Mouse (Mus musculus): ENCODE measurements around the gene Gm20388.

DNA sequence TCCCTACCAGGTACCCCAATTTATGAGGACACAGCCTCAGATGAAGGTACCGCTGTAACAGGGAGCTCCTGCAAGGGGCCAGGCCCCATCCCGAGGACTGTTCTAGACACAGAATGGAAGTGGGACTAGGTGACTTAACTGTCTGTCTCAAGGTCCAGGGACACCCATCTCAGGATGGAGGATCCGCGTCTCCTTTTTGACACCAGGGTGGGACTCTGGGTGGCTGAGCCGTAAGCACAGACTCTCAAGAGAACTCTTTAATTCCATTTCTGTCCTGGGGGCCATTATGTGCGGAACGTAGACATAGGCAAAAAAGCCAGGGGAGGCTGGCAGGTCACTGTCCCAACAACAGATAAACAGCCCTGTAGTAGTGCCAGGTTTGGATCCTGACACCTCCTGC, 2411.5 kb downstream of the Gm20388 start:
- no peak for TF ChIP-seq POLR2A (IDR thresholded peaks at IDR 0.05; ENCODE audit: borderline replicate concordance, control insufficient read depth, low read depth, low read length)
- TF ChIP-seq CTCF (IDR thresholded peaks at IDR 0.05; ENCODE audit: control insufficient read depth, insufficient read depth, low read length) = no peak

Data from bone marrow, adult 2 months (tissue).